Mouse (Mus musculus) cerebellum, adult 11-12 months (tissue): ENCODE data around the gene Spata25.
"Not testable (repeated sequence)": the region's sequence is repeated elsewhere in the genome, so short reads cannot be mapped to it uniquely, and the experiment has no call there.

Source experiments
- DNase-seq: peaks from one replicate; pipeline ENCODE4 v3.0.0; 2022

Gene Spata25

DNA sequence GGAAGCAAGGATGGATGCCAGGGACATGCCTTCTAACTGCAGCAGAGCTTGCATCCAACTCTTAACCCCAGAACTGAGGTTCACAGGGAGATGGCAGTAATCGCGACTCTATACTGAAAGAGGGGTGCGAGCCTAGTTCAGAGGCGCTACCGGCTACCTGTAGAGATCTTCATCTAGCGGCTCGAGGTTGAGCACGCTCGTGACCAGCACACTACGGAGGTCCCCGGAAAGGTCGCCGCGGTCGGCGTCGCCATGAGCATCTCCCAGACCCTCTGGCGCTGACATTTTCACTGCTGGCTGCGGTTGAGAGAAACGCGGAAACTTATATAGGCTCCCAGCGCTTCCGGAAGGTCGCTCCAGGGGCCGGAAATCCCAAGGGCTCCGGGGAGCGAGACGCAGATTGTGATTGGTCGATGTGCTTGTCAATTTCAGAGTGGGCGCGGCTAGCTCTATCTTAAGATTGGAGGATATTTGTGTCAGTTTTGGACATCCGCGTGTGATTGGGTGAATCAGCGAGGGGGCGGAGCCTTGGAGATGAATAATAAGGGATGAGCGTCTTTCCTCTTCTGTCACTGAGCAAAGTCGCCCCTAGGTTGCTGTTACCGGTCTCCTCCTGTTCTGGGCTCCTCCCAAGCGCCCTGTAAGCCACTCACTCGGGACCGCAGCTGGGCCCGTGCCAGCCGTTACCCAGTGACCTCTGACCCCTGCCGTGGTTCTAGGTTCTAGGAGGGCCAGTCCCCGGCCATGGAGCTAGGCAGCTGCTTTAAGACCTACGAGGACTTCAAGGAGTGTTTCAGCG, 23.6 kb downstream of the Spata25 start, which contains the start of the genes Acot8 and Zswim3:
Gene Acot8, minus strand, starts transcription at position 350 of the 799 bp plus-strand sequence.
Gene Zswim3, plus strand, starts transcription at position 566 of the 799 bp plus-strand sequence.
- DNase-seq: peak; percentile 97

DNA sequence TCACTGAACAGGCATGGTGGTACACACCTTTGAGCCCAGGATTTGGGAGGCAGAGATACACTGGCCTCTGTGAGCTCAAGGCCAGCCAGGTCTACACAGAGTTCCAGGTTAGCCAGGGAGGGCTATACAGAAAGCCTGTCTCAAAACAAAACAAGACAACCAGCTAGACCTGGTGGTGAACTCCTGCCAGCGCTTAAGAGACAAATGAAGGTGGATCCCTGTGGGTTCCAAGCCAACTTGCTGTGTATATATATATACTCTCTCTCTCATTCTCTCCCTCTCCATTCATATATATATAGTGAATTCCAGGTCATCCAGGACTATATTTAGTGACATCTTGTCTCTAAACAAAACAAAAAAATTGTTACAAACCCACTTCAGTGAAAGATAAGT, 24.4 kb downstream of the Spata25 start:
- no peak for DNase-seq

- DNase-seq: no peak
These were observed 25.0 kb downstream of the Spata25 start for GRCm38 (mm10) chr2:164803201-164803920.

- DNase-seq: no peak
These were observed 27.9 kb downstream of the Spata25 start for GRCm38 (mm10) chr2:164800252-164801004.

DNA sequence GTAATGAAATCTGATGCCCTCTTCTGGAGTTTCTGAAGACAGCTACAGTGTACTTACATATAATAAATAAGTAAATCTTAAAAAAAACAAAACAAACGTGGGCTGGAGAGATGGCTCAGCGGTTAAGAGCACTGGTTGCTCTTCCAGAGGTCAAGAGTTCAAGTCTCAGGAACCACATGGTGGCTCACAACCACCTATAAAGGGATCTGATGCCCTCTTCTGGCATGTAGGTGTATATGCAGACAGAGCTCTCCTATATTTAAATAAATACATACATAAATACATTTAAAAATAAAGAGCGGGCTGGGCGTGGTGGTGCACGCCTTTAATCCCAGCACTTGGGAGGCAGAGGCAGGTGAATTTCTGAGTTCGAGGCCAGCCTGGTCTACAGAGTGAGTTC, 29.8 kb downstream of the Spata25 start:
- not testable (repeated sequence) for DNase-seq

DNA sequence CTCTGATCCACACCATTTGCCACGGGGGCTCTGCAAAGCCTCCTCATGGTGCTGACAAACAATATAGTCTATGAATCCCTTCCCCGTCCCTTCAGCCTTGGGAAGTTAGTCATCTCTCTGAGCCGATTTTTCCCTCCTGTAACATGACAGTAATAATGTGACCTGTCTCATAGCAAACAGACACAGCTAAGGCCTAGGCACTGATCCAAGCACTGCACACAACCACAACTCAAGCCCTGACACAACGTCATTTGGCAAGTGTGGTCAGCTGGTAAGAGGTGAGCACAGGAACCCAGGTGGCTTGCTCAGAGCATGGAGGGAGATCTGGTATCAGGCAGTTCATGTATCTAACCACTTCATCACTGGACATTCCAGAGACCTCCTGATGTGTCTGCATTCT, 32.5 kb downstream of the Spata25 start:
- DNase-seq: peak; percentile 20

DNA sequence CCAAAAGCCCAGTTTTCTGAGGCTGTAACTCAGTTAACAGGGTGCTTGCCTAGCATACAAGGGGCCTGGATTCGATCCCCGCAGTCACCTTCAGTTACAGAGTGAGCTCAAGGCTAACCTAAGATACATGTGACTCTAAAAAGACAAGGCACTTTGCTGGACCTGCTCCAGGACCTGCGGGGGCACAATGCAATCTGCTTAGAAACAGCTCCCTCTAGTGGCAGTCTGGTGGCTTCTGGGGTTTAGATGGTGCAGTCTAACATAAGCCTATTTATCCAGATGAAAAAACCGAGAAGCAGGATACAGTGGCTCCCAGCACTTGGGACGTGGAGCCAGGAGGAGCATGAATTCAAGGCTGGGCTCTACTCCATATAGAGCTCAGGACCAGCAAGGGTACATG, 34.0 kb downstream of the Spata25 start:
- peak; percentile 82 for DNase-seq

DNA sequence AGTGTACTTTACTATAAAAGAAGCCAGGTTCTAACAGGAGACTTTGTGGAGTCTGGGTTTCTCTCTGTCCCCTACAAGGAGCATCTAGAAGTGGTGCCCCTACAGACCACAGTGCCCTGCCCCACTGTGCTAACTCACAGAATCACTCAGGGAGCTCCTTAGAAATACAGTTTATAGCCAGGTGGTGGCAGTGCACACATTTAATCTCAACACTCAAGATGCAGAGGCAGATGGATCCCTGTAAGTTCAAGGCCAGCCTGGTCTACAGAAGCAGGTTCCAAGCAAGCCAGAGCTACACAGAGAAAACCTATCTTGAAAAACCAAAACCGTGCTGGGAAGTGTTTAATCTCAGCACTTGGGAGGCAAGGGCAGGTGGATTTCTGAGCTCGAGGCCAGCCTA, 34.6 kb downstream of the Spata25 start:
- DNase-seq: peak; percentile 31

GRCm38 (mm10) chr2:164793236-164793635, 35.1 kb downstream of the Spata25 start:
- peak; percentile 81 for DNase-seq

DNA sequence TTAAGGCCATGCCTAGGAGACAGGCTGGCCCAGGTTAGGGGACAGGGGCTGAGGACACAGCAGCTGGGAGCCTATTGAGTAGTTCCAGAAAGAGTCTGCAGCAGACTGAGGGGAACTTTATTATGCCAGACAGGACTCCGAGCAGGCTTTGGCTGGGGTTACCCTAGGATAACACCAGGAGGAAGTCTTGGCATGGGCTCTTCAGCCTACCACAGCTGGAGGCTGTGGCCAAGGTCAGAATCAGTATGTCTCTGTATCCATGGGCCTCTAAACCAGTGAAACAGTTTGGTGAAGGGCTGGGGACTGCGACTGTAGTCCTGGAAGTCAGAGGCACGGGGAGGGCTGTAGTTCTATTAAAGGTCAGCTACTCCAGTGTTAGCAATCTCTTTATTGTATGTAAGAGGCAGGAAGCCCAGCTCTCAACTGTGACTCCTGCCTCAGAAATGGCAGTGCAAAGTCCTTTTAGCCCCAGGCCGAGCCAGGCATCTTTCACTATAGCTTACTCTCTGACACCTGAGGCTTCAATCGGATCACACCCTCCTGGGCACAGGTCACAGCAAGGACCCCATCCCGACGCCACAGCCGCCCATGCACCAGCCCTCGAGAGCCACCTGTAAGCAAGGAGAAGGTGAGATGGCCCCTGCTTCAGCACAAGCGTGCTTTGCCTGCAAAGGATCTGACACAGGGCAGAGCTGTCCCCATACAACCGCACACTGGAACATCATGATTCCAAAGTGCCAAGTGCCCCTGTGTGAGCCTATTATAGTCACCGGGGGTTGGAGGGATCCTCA, 35.7 kb downstream of the Spata25 start:
- DNase-seq: peak; percentile 47

DNA sequence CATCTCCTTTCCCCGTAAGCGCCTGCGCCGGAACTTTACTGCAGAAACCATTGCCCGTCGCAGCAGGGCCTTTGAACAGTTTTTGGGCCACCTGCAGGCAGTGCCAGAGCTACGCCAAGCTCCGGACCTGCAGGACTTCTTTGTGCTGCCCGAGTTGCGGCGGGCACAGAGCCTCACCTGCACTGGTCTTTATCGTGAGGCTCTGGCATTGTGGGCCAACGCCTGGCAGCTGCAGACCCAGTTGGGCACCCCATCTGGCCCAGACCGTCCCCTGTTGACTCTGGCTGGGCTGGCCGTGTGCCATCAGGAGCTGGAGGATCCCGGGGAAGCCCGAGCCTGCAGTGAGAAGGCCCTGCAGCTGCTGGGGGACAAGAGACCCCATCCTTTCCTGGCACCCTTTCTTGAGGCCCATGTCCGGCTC, 36.5 kb downstream of the Spata25 start:
- DNase-seq: peak; percentile 70

DNA sequence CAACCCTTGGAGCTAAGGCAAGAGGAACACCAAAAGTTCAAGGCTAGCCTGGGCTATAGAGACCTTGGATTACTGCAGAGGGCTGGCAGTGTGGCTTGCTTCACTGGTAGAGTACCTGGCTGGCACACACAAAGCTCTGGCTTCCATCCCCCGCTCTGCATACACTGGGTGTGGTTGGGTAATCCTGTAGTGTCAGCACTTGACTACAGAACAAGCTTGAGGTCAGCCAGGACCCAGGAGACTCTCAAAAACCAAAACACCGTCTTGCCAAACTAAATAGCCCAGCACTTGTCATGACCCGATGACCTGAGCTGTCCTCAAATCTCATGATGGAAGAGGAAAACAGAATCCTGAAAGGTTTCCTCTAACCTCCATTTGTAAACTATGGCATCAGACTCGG, 37.9 kb downstream of the Spata25 start:
- peak; percentile 37 for DNase-seq

GRCm38 (mm10) chr2:164788411-164788810, 39.9 kb downstream of the Spata25 start:
- DNase-seq: peak; percentile 31

DNA sequence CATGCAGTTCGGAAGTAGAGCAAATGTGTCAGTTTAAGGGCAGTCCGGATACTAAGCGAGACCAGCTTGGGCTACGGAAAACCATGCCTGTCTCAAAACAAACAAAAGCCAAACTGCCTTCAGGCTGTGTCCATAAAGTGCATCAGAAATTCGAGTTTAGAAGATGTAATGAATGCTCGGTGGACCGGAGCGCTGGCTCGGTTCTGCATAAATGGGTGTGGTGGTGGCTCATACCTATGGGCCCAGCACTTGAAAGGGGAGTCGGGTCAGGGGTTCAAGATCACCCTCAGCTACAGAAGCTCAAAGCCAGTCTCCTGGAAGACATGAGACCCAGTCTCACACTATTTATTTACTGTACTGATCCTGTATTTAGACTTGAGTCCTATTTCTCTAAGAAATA, 40.6 kb downstream of the Spata25 start:
- no peak for DNase-seq

GRCm38 (mm10) chr2:164787032-164787431, 41.3 kb downstream of the Spata25 start:
- no peak for DNase-seq

DNA sequence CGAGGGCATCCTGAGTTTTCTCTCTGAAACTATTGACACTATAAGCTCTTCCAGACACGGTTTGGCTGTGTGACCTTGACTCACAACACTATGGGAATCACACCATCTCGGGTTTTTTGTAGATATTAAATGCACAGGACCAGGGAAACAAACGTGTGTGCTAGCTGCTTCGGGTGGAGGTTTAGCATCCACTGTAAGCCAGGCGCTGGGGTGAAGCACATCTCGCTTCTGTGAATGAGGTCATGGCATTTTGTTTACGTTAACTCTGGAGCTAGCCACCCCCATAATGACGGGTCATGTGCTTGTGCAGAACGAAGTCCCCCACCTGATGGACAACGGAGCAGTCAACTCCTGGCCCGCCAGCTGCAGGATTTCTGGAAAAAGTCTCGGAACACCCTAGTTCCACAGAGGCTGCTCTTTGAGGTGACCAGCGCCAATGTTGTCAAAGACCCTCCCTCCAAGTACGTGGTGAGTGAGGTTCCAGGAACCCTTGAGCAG, 41.9 kb downstream of the Spata25 start:
- peak; percentile 60 for DNase-seq

DNA sequence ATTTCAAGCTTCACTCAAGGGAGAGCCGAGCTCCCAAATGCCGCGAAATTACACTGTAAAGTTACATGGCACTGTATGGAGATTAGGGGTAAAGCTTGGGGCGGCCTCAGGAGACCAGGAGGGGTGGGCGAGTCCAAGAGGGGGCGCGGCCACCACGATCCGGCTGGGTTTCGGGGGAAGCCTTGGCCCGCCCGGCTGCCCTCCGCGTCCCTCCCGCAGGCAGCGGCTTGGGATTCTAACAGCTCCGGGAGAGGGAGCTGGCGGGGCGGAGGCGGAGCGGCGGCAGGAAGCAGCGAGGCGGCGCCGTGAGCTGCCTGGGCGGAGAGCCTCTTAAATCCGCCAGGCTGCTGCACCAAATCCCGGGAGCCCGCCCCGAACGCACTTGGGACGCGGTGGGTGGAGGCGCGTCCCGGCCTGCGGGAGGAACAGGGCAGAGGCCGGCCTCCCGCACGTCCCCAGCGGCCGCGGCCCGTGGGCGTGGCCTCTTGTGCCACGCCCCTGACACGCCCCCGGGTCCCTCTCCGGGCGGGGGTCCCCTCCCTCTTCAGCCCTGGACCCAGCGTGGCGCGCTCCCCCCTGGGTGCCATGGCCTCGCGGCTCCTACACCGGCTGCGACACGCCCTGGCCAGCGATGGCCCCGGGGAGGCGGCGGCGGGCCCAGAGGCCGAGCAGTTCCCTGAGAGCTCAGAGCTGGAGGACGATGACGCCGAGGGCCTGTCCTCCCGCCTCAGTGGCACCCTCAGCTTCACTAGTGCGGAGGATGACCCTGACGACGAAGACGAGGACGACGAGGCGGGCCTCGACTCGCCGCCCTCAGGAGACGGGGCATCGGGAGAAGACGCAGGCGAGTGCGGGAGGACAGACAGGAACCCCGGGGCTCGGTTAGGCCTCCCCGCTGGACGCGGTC, 42.6 kb downstream of the Spata25 start, which contains the start of gene Snx21:
Gene Snx21, plus strand, starts transcription at position 343 of the 907 bp plus-strand sequence.
- peak; percentile 95 for DNase-seq

DNA sequence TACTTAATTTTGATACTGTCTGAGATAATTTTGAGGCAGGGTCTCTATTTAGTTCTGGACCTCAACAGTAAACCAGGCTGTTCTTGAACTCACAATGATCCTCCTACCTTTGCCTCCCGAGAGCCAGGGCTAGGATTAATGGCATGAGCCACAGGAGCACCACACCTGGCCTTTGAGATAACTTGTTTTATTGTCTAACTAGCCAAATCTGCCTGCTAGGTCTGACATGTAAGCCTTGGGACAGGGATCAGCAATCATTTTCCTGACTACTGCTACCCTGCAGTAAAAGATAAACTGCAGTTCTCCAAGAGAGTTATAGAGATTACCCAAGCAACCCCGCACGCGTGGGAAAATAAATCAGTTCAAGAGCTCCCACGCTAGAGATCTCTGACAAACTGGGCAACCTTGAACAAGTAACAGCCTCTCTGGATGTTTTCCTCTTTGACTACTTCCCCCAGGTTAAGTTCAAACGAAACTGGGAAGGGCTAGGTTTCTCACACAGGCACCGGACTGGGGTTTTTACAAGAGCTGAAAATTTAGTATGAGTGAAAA, 43.4 kb downstream of the Spata25 start:
- DNase-seq: no peak

DNA sequence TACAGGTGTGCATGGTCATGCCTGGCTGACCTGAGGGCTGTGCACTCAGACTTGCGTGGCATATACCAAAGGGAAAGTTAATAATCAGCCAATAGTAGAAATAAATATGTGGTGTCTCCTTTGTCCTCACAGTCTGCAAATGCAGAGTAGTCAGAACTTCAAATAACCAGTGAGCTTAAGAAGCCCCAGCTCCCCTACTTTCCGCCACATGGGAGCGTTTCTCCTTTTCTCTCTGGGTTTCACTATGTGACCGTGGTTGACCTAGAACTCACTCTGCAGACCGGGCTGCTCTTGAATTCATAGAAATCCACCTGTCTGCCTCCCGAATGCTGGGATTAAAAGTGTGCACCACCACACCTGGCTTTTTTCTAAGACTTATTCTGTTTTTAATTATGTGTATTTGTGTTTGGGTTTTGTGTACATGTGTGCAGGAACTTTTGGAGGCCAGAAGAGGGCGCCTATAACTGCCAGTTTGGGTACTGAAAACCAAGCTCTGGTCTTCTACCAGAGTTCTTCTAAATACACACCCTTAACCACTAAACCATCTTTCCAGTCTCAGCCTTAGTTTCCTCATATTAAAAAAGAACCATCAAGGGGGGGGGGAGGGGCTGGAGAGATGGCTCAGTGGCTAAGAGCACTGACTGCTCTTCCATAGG, 44.3 kb downstream of the Spata25 start:
- no peak for DNase-seq

GRCm38 (mm10) chr2:164781876-164782275, 46.5 kb downstream of the Spata25 start:
- peak; percentile 18 for DNase-seq
